Mouse (Mus musculus) left cerebral cortex, adult 8-10 months (tissue): ENCODE results near the gene Pnkp. TPM values are rescaled to one million over a fixed set of nuclear protein-coding genes. Genes with fewer than 3 reads are reported as not detected.

ENCODE experiments used
- DNase-seq, 2 experiments: peaks; one replicate each; pipeline ENCODE4 v3.0.0; 2022; ENCODE audit warnings: low spot score in 2 of 2
- microRNA-seq, 2 experiments: library from miRNA; unstranded; fragments of <30 nt; microRNA quantifications; one replicate each; pipeline ENCODE4 v1.2.0; 2022
- total RNA-seq, 4 experiments: library from RNA; stranded (reverse); gene quantifications; 2 replicates each; pipeline ENCODE4 v1.2.4; 2022

Pnkp gene
- total RNA-seq, 4 experiments from 2014 or later = 23.9 to 27.0 (median 24.4) TPM

GRCm38 (mm10) chr7:44900632-44901031, 43.7 kb downstream of the Pnkp start:
- no peak for DNase-seq

GRCm38 (mm10) chr7:44901230-44901722, 44.3 kb downstream of the Pnkp start:
- DNase-seq = no peak

- peak in 1 of 2 experiments; percentile 77 for DNase-seq
Measured at GRCm38 (mm10) chr7:44905430-44905829, 48.5 kb downstream of the Pnkp start.

- peak in 1 of 2 experiments; percentile 52 for DNase-seq
Measured at GRCm38 (mm10) chr7:44908706-44909476, 52.0 kb downstream of the Pnkp start.

Small RNA genes lying within 50 kb of the gene (microRNA-seq; reads per million reads assigned to microRNA genes)
- gene Mir707 = 0 reads per million in 2 experiments

Other genes with a start within 250 kb of the Pnkp start
- gene Myh14, start 186.3 kb upstream of the Pnkp start, total RNA-seq = 10 to 100 TPM; 26.2 to 34.1 (median 29.1) TPM
- gene Izumo2, start 148.4 kb upstream of the Pnkp start, total RNA-seq = not detected
- gene Vrk3, start 108.7 kb upstream of the Pnkp start, total RNA-seq = 10 to 100 TPM; 26.8 to 33.5 (median 30.9) TPM
- under 1 TPM; 0.23 to 0.55 (median 0.42) TPM for gene Zfp473, start 106.1 kb upstream of the Pnkp start, total RNA-seq
- 10 to 100 TPM; 28.7 to 31.4 (median 30.2) TPM for gene Nup62, start 41.1 kb upstream of the Pnkp start, total RNA-seq
- 1 to 10 TPM; 2.1 to 8.4 (median 5.8) TPM for gene Il4i1, start 40.8 kb upstream of the Pnkp start, total RNA-seq
- 10 to 100 TPM; 23.8 to 26.8 (median 24.2) TPM for gene Atf5, start 40.5 kb upstream of the Pnkp start, total RNA-seq
- gene Akt1s1, start 8.1 kb upstream of the Pnkp start, total RNA-seq = 10 to 100 TPM; 53.8 to 68.8 (median 64.7) TPM
- gene Tbc1d17, start 8.1 kb upstream of the Pnkp start, total RNA-seq = 10 to 100 TPM; 76.4 to 88.3 (median 82.2) TPM
- 100 to 1,000 TPM; 277 to 305 (median 293) TPM for gene Ptov1, start 12.6 kb downstream of the Pnkp start, total RNA-seq
- 10 to 100 TPM; 80.5 to 97.9 (median 88.4) TPM for gene Med25, start 35.6 kb downstream of the Pnkp start, total RNA-seq
- 10 to 100 TPM; 21.8 to 28.6 (median 24.0) TPM for gene Fuz, start 38.9 kb downstream of the Pnkp start, total RNA-seq
- 100 to 1,000 TPM; 312 to 359 (median 323) TPM for gene Ap2a1, start 72.4 kb downstream of the Pnkp start, total RNA-seq
- 1 to 10 TPM; 2.0 to 2.5 (median 2.2) TPM for gene Tsks, start 86.1 kb downstream of the Pnkp start, total RNA-seq
- gene Cpt1c, start 117.7 kb downstream of the Pnkp start, total RNA-seq = 100 to 1,000 TPM in 1 of 4 experiments, 10 to 100 TPM in 3; 95.5 to 101 (median 98.3) TPM
- gene Prmt1, start 129.4 kb downstream of the Pnkp start, total RNA-seq = 100 to 1,000 TPM; 153 to 178 (median 175) TPM
- 10 to 100 TPM; 23.6 to 42.1 (median 32.8) TPM for gene Irf3, start 140.5 kb downstream of the Pnkp start, total RNA-seq
- gene Bcl2l12, start 141.6 kb downstream of the Pnkp start, total RNA-seq = 1 to 10 TPM; 2.3 to 5.1 (median 2.8) TPM
- 100 to 1,000 TPM; 164 to 171 (median 170) TPM for gene Scaf1, start 159.2 kb downstream of the Pnkp start, total RNA-seq
- gene Rras, start 160.8 kb downstream of the Pnkp start, total RNA-seq = 10 to 100 TPM; 13.7 to 18.8 (median 14.7) TPM
- gene Prr12, start 195.7 kb downstream of the Pnkp start, total RNA-seq = 10 to 100 TPM; 68.5 to 73.4 (median 71.5) TPM
- 10 to 100 TPM; 50.2 to 61.0 (median 57.9) TPM for gene Nosip, start 205.3 kb downstream of the Pnkp start, total RNA-seq
- 10 to 100 TPM in 1 of 4 experiments, 1 to 10 TPM in 3; 6.7 to 11.5 (median 8.2) TPM for gene Prrg2, start 205.5 kb downstream of the Pnkp start, total RNA-seq
- 1 to 10 TPM; 5.7 to 8.3 (median 5.9) TPM for gene Rcn3, start 235.1 kb downstream of the Pnkp start, total RNA-seq
- gene Fcgrt, start 246.7 kb downstream of the Pnkp start, total RNA-seq = 10 to 100 TPM; 18.6 to 21.9 (median 19.9) TPM